Mouse (Mus musculus): ENCODE data around the gene Shank2.

GRCm38 (mm10) chr7:144134699-144135098 is 133.0 kb downstream of the Shank2 start:
- no peak for TF ChIP-seq GABPA (IDR thresholded peaks at IDR 0.05; ENCODE audit: low read depth, low read length)
- TF ChIP-seq MAFK (IDR thresholded peaks at IDR 0.05; ENCODE audit: borderline replicate concordance, low read depth, low read length): no peak
- TF ChIP-seq CTCF (IDR thresholded peaks at IDR 0.05 in 2 of 3, conservative IDR thresholded peaks at IDR 0.05 in 1 of 3; ENCODE audit: control insufficient read depth in 1 of 3, insufficient read depth in 1 of 3, low read depth in 2 of 3, low read length in 3 of 3, poor library complexity in 1 of 3, severe bottlenecking in 1 of 3): no peak
